Mouse (Mus musculus) kidney, postnatal 0 days (tissue): Measurements from ENCODE around the gene Nrxn2. TPM values are rescaled to one million over a fixed set of nuclear protein-coding genes. Genes with fewer than 3 reads are reported as not detected.

Experiments
- ATAC-seq: fragments of 200-750 bp; cut with Nextera tagmentation; replicated peaks from 2 replicates; pipeline ENCODE4 v1.8.0; 2017; ENCODE audit warnings: low read depth, moderate number of reproducible peaks, moderate TSS enrichment, moderate library complexity; ENCODE audit not compliant: low FRiP score
- DNase-seq: peaks from one replicate; pipeline ENCODE4 v3.0.0-alpha.2; 2016; ENCODE audit warnings: low spot score
- H3K27ac ChIP-seq: fragments of 300-500 bp; sonication (generic); 2 replicates; pipeline ENCODE4 v1.5.1; 2014; ENCODE audit warnings: mild to moderate bottlenecking
- H3K27me3 ChIP-seq: fragments of 300-500 bp; sonication (generic); 2 replicates; pipeline ENCODE4 v1.6.1; 2014; ENCODE audit warnings: low read length, mixed read lengths; ENCODE audit not compliant: insufficient read depth
- H3K36me3 ChIP-seq: fragments of 300-500 bp; sonication (generic); 2 replicates; pipeline ENCODE4 v1.6.1; 2014; ENCODE audit warnings: low read length, mixed read lengths; ENCODE audit not compliant: insufficient read depth
- H3K4me1 ChIP-seq: fragments of 300-500 bp; sonication (generic); replicated peaks from 2 replicates; pipeline ENCODE4 v1.6.1; 2014; ENCODE audit warnings: antibody characterized with exemption, low read length, mixed read lengths; ENCODE audit not compliant: insufficient read depth
- H3K4me2 ChIP-seq: fragments of 300-500 bp; sonication (generic); 2 replicates; pipeline ENCODE4 v1.6.1; 2014; ENCODE audit warnings: mild to moderate bottlenecking, low read length, moderate library complexity, mixed read lengths
- H3K4me3 ChIP-seq: fragments of 300-500 bp; sonication (generic); replicated peaks from 2 replicates; pipeline ENCODE4 v1.5.1; 2014; ENCODE audit warnings: low read depth, low read length
- H3K9ac ChIP-seq: fragments of 300-500 bp; sonication (generic); 2 replicates; pipeline ENCODE4 v1.6.1; 2014; ENCODE audit warnings: low read depth, low read length
- H3K9me3 ChIP-seq: fragments of 300-500 bp; sonication (generic); replicated peaks from 2 replicates; pipeline ENCODE4 v1.6.1; 2016; ENCODE audit warnings: low read length, inconsistent platforms, mixed read lengths
- CTCF ChIP-seq: IDR thresholded peaks from 2 replicates; pipeline ENCODE4 v1.5.1; 2016; ENCODE audit warnings: antibody characterized with exemption, low read depth, mild to moderate bottlenecking, moderate library complexity
- WGBS: fragments of 180-500 bp; shearing (Covaris S2); extraction: QIAGEN DNeasy Blood & Tissue Kit; methylation state at CpG from one replicate; pipeline ENCODE4 v1.1.7; 2014; 5-methylcytosine and 5-hydroxymethylcytosine counted together
- polyA plus RNA-seq: library from polyadenylated mRNA; unstranded; fragments of >200 nt; fragmentation: Nextera tagmentation; extraction: Ambion mirVana; gene quantifications from 2 replicates; pipeline ENCODE4 v1.2.1, GENCODE M21; 2015

Nrxn2 gene
- polyA plus RNA-seq, 1 experiment from 2014 or later = 5.9 TPM

- Histone ChIP-seq H3K36me3 (no peaks in the 10 kb centered on the region), H3K9ac (no peak overlapping the region), H3K4me2 (no peak overlapping the region), H3K27ac (peak overlapping the region; percentile 78), H3K27me3 (no peaks in the 10 kb centered on the region), H3K4me1 (no peaks in the 10 kb centered on the region), H3K9me3 (no peaks in the 10 kb centered on the region), H3K4me3 (no peak overlapping the region)
- no peak for ATAC-seq
- DNase-seq = no peak
- WGBS = 25% methylated on average over 7 of the region's 7 CpGs
- no peak for TF ChIP-seq CTCF
Observed at GRCm38 (mm10) chr19:6543518-6543917, 125.0 kb downstream of the Nrxn2 start.

DNA sequence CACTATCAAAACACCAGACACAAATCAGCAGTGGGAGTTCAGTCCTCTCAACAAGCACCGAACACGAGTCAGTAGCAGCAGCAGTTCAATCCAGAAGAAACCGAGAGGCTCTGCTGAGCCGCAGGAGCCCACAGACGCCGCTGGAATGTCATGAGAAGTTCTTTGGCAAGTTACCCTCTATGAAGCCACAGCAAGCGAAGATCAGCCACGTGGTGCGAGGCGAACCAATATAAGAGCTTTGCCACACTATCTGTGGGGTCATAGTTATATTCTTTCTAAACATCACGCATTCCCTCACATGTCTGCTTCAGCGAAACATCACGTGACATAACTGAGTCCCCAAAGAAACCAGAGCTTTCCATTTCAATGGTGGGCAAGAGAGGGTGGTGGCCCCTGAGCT, 126.2 kb downstream of the Nrxn2 start:
- 92% methylated on average over 13 of the region's 13 CpGs for WGBS
- Histone ChIP-seq H3K9ac (no peak overlapping the region), H3K27me3 (no peaks in the 10 kb centered on the region), H3K27ac (no peak overlapping the region), H3K9me3 (no peaks in the 10 kb centered on the region), H3K4me3 (no peak overlapping the region), H3K4me1 (no peaks in the 10 kb centered on the region), H3K36me3 (no peaks in the 10 kb centered on the region), H3K4me2 (no peak overlapping the region)
- no peak for ATAC-seq
- DNase-seq = no peak
- TF ChIP-seq CTCF = no peak

GRCm38 (mm10) chr19:6545481-6545880, 127.0 kb downstream of the Nrxn2 start:
- DNase-seq (no peak), ATAC-seq (no peak)
- Histone ChIP-seq H3K4me1 (no peaks in the 10 kb centered on the region), H3K9me3 (no peaks in the 10 kb centered on the region), H3K27me3 (no peaks in the 10 kb centered on the region), H3K4me2 (no peak overlapping the region), H3K36me3 (no peaks in the 10 kb centered on the region), H3K9ac (no peak overlapping the region), H3K4me3 (no peak overlapping the region), H3K27ac (no peak overlapping the region)
- WGBS = 88% methylated on average over 5 of the region's 5 CpGs
- no peak for TF ChIP-seq CTCF

DNA sequence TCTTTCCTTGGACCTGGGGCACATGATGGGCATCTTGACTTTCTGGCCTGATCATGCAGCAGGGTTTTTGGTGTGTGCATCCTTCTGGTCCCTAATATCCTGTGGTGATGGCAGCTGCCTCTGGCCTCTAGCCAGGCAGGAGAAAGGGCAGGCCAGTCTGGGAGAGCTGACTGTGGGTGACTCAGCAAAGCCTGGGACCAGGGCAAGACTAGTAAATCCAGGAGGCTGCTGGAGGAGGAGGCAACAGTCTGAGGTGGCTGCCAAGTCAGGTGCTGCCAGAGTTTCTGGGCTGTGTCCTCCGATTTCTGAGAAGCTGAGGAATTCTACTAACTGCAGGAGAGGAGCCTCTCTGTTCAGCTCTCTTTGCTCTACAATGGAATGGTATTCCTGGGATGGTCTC, 127.6 kb downstream of the Nrxn2 start:
- no peak for DNase-seq
- no peaks in the 10 kb centered on the region for H3K4me1 ChIP-seq
- WGBS = 67% methylated on average over 1 of the region's 1 CpGs
- TF ChIP-seq CTCF = no peak
- ATAC-seq = 0 out of 2 replicates have a peak, but pooled peaks have one; percentile 17
- no peak overlapping the region for H3K27ac ChIP-seq
- H3K9ac ChIP-seq = no peak overlapping the region
- H3K4me2 ChIP-seq = no peak overlapping the region
- no peaks in the 10 kb centered on the region for H3K27me3 ChIP-seq
- H3K9me3 ChIP-seq = no peaks in the 10 kb centered on the region
- no peak overlapping the region for H3K4me3 ChIP-seq
- H3K36me3 ChIP-seq = no peaks in the 10 kb centered on the region

- Histone ChIP-seq H3K27ac (peak overlapping the region; percentile 82), H3K36me3 (no peaks in the 10 kb centered on the region), H3K9ac (no peak overlapping the region), H3K4me3 (no peak overlapping the region), H3K4me2 (no peak overlapping the region), H3K9me3 (no peaks in the 10 kb centered on the region), H3K27me3 (no peaks in the 10 kb centered on the region), H3K4me1 (no peaks in the 10 kb centered on the region)
- TF ChIP-seq CTCF = no peak
- WGBS = 81% methylated on average over 5 of the region's 5 CpGs
- no peak for DNase-seq
- no peak for ATAC-seq
Observed at GRCm38 (mm10) chr19:6547801-6548200, 129.3 kb downstream of the Nrxn2 start.

- DNase-seq = no peak
- peak overlapping the region; percentile 82 for H3K27ac ChIP-seq
- H3K9ac ChIP-seq = no peak overlapping the region
- H3K4me3 ChIP-seq = no peak overlapping the region
- TF ChIP-seq CTCF = no peak
- peak; percentile 65 for ATAC-seq
- no peaks in the 10 kb centered on the region for H3K27me3 ChIP-seq
- H3K4me1 ChIP-seq = no peaks in the 10 kb centered on the region
- H3K4me2 ChIP-seq = no peak overlapping the region
- H3K9me3 ChIP-seq = no peaks in the 10 kb centered on the region
- WGBS = 57% methylated on average over 16 of the region's 16 CpGs
- H3K36me3 ChIP-seq = no peaks in the 10 kb centered on the region
Observed at GRCm38 (mm10) chr19:6548431-6549410, 130.2 kb downstream of the Nrxn2 start.
